Mouse (Mus musculus) T-helper 17 cell (primary cell): ENCODE data around the gene Ifna12.
"Not testable (repeated sequence)": the region's sequence is repeated elsewhere in the genome, so short reads cannot be mapped to it uniquely, and the experiment has no call there.

ENCODE experiments used
- in situ Hi-C, 2 experiments: fragments of 300-600 bp; cut with MboI, MseI; formaldehyde crosslinking; loops; 1 replicate in 1 of 2; 2 replicates in 1 of 2; pipeline ENCODE4 v1.15.1; 2025; ENCODE audit warnings: high pct_unique_total_duplicates in 2 of 2

Gene Ifna12

DNA sequence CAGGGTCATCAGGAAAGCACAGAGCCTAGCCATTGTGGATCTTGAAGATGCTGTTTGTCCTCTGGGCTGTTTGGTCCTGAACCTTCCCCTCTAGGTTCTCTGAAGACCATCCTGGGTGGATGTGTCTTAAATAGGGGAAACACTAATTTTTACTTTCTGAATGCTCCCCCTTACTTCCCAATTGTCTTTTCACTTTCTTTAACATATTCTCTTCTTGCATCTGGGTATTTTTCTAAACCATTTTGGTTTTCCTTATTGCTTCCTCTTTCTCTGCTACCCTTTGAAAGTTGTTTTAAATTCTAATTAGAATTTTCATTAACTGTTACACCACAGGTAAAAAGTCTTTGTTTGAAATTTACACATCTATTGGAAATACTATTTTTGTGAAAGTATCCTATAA is at the start of gene Ifna12:
TSS of gene Ifna12 (minus strand) at position 101 of the 400 bp plus-strand sequence.
- in situ Hi-C loops: no loop called here

DNA sequence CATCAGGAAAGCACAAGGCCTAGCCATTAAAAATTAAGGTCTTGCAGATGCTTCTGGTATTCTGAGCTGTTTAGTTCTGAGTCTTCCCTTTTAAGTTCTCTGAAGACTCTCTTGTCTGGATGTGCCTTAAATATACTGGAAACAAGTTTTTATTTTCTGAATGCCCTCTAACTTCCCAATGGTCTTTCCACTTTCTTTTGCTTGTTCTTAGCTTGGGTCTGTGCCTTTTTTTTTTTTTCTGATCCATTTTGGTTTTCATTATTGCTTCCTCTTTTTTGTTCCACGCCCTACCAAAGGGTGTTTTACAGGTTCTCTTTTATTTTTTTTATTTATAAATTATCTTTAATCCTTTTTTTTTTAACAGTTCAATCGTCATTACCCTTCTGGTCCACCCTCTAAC is 41.2 kb upstream of the Ifna12 start, which contains the start of gene Ifna13:
TSS of gene Ifna13 (minus strand) at position 101 of the 400 bp plus-strand sequence.
- in situ Hi-C loops: loop anchor here (5.0 kb wide), 1 partner anchor 92 kb away; no protein-coding TSS in a partner anchor

DNA sequence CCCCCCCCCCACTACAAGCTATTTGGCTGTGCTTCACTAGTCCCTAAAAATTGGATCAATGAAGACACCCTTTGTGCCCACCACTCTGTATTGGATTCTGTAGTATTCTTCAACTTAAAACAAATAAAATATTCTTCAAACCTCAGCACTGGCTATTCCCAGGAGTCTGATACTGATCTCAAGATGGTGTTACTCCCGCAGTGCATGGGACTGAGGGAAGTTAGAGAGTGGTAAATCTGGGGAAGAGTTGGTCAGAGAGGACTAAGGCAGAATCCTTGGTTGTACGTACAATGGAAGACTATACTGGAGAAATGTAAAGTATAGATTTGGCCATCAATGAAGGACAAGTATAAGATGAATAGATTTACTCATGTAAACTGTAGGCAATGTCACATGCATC is 39.4 kb upstream of the Ifna12 start:
- in situ Hi-C loops: loop anchor here (5.0 kb wide), 1 partner anchor 90 kb away; no protein-coding TSS in a partner anchor

DNA sequence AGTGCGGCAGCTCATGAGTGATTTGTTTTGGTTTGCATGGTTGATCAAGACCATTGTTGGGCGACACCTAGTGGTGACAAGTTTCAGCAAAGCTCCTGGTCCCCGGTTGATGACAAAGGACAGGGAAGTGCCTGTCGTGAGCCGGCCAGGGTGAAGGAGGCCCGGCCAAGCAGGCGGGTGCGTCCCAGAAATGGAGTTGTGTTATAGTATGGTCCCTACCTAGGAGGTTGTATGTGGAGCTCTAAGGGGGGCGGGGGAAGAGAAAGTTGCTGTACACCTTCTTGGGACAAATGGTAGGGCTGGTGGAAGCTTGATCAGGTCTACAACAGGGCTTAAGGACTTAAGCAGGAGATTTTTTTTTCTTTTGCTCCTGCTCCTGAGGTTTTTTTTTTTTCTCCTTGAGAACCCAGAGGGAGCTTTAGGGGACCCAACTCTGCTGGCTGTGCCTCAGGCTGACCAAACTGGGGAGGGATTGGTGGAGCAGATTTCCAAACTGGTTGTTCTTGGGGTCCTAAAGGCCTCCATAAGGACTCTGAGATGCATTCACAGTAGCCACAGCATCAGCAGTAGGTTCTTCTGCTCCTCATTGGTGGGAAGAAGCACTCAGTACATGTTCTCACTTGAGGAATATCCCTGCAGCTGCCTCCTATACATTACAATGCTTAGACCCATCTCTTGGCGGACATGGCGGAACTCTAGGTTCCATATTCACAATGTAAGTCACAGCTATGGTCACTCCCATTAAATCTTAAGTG is 38.1 kb upstream of the Ifna12 start:
- in situ Hi-C loops: loop anchor here (5.0 kb wide), 1 partner anchor 89 kb away; no protein-coding TSS in a partner anchor

DNA sequence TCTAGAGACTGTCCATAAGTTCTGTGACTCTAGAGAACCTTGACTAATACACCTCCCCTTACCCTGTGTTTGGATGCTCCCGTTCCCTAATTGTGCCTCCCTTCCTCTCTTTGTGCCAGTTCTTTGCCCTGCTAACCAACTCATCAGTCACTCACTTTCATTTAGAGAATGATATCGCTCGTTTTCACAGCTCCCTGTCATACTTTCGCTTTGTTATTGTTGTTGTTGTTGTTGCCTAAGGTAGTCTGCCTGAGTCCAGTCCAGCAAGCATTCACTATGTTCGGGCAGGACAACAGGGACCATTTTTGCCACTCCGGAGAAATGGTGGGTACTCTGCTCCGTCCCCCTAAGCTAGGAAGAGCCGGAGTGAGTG is 37.5 kb upstream of the Ifna12 start:
- in situ Hi-C loops: loop anchor here (5.0 kb wide), 1 partner anchor 88 kb away; no protein-coding TSS in a partner anchor

DNA sequence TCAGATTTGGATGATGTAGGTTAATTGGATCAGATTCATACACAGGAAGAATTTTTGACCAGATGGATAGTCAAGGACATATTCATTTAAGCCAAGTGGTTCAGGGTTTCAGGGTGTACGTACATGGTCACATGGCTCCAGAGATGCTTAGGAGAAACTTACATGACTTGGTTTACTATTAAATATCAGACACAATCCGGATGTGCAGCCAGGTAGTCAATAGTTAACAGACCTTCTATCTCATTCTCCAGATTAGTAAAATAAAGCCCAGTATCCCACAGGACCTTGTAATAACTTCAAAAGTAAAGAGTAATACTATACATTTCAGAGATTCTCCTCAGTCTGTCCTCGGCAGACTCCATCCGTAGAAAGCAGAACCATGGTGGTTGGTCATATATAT is 31.1 kb upstream of the Ifna12 start, which contains the start of gene C87499:
TSS of gene C87499 (minus strand) at position 101 of the 400 bp plus-strand sequence.
- in situ Hi-C loops: no loop called here

DNA sequence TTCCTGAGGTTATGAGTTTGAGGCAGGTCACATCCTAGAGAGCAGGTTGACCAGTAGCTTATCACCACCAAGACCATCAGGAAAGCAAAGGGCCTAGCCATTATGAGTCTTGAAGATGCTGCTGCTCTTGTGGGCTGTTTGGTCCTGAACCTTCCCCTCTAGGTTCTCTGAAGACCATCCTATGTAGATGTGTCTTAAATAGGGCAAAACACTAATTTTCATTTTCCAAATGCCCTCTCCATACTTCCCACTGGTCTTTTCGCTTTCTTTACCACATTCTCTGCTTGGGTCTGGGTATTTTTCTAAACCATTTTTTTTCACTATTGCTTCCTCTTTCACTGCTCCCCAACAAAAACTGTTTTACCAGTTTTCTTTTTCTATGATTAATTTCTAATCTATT is 10.9 kb downstream of the Ifna12 start, which contains the start of gene Ifna9:
TSS of gene Ifna9 (minus strand) at position 101 of the 400 bp plus-strand sequence.
- in situ Hi-C loops: no loop called here

DNA sequence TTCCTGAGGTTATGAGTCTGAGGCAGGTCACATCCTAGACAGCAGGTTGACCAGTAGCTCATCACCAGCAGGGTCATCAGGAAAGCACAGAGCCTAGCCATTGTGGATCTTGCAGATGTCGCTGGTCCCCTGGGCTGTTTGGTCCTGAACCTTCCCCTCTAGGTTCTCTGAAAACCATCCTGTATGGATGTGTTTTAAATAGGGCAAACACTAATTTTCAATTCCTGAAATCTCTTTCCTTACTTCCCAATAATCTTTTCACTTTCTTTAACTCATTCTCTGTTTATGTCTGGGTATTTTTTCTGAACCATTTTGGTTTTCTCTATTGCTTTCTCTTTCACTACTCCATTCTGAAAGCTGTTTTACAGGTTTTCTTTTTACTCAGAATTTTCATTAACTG is 31.5 kb downstream of the Ifna12 start, which contains the start of gene Ifna14:
TSS of gene Ifna14 (minus strand) at position 101 of the 400 bp plus-strand sequence.
- in situ Hi-C loops: no loop called here

DNA sequence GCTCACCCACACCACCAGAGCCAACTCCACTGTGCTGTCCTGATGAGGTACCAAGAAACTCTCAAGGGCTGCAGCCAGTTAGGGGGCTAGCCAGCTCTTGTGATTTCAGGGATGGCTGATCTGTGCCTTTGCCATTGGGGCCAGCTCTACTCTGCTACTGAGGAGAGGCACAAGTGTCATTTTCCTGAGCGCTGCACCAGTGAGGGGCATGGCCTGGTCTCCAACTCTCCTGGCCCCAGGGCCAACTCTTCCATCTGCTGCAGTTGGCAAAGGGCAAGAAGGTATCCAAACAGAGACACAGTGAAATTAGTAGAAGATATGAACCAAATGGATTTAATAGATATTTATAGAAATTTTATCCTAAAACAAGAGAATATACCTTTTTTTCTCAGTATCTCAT is 41.4 kb downstream of the Ifna12 start:
- in situ Hi-C loops: no loop called here

DNA sequence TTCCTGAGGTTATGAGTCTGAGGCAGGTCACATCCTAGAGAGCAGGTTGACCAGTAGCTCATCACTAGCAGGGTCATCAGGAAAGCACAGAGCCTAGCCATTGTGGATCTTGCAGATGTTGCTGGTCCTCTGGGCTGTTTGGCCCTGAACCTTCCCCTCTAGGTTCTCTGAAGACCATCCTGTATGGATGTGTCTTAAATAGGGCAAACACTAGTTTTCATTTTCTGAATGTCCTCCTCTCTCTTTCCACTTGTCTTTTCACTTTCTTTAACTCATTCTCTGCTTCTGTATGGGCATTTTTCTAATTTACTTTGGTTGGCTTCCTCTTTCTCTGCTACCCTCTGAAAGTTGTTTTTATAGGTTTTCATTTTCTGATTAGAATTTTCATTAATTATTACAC is 45.0 kb downstream of the Ifna12 start, which contains the start of gene Ifna15:
TSS of gene Ifna15 (minus strand) at position 101 of the 400 bp plus-strand sequence.
- in situ Hi-C loops: not testable (repeated sequence)
